In the genomic region with DNA sequence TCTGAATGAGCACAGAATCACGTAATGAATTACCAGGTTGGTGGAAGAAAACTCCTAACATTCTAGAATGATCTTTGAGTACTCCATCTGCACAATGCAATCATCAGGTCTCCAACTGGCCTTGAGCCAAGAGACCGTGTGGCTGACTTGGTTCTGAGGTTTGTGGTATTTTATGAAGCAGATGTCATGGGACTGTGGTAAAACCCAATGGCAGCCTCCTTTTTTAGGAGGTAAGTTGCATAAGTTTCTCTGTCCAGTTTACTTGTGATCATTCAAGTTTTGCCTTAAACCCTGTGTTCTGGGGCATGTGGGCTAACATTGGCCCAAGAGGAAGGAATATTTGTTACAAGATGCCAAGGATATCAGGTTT, we compare ENCODE assay signal across 26 mouse cellular contexts. TPM values are rescaled to one million over a fixed set of nuclear protein-coding genes. Genes with fewer than 3 reads are reported as not detected.
A peak's percentile ranks its signal among the peaks of the same experiment; 100 is the strongest.
DNase-seq lines count a peak whose midpoint lies in the region; ATAC-seq and TF ChIP-seq lines count a peak whose summit lies in the region.
"Had no signal": no experiment of that assay in that cellular context is flagged by ENCODE, and none has a peak within 500 bp of the region (broad histone marks: within the 10 kb centered on the region; RNA-seq: fewer than 3 reads in every experiment).

No protein-coding gene starts in this region.

- peaks cover 0 to 3% of the 10 kb centered on the region in 2 experiments; a peak in 3 of 4 replicates for H3K4me1 ChIP-seq in MEL (ENCODE audit: control insufficient read depth in 1 of 2, insufficient read depth in 2 of 2, low read length in 2 of 2)
- H3K4me1 ChIP-seq in lung, postnatal 0 days (ENCODE audit: insufficient read depth, low read depth, low read length), result no peaks in the 10 kb centered on the region
- no peaks in the 10 kb centered on the region for H3K4me1 ChIP-seq in forebrain, embryonic 14.5 days (ENCODE audit: control insufficient read depth, insufficient read depth, low read length)
- H3K4me1 ChIP-seq: forebrain, embryonic 15.5 days; heart, embryonic 10.5 days; hindbrain, embryonic 12.5 days; limb, embryonic 12.5 days; lung, embryonic 15.5 days; midbrain, embryonic 15.5 days had no signal

- 46% methylated on average over 2 of the region's 2 CpGs for WGBS in lung, postnatal 0 days
- 82% methylated on average over 2 of the region's 2 CpGs for WGBS in forebrain, embryonic 14.5 days

- no peak overlapping the region for H3K27ac ChIP-seq in MEL (ENCODE audit: control insufficient read depth, low read depth, low read length)
- no peak overlapping the region for H3K27ac ChIP-seq in lung, postnatal 0 days (ENCODE audit: low read length)
- H3K27ac ChIP-seq in forebrain, embryonic 14.5 days (ENCODE audit: low read depth, low read length), result no peak overlapping the region
- H3K27ac ChIP-seq: forebrain, embryonic 15.5 days; heart, embryonic 10.5 days; hindbrain, embryonic 12.5 days; limb, embryonic 12.5 days; liver, embryonic 13.5 days; lung, embryonic 15.5 days; midbrain, embryonic 15.5 days had no signal

- H3K9me3 ChIP-seq in MEL (replicated peaks; ENCODE audit: insufficient read depth, low read length), result no peaks in the 10 kb centered on the region
- no peaks in the 10 kb centered on the region for H3K9me3 ChIP-seq in lung, postnatal 0 days (ENCODE audit: low read length)
- H3K9me3 ChIP-seq in forebrain, embryonic 14.5 days (replicated peaks; ENCODE audit: control insufficient read depth, low read length), result no peaks in the 10 kb centered on the region
- H3K9me3 ChIP-seq: forebrain, embryonic 15.5 days; heart, embryonic 10.5 days; hindbrain, embryonic 12.5 days; limb, embryonic 12.5 days; liver, embryonic 13.5 days; lung, embryonic 15.5 days; midbrain, embryonic 15.5 days had no signal

- no peaks in the 10 kb centered on the region for H3K79me2 ChIP-seq in MEL (ENCODE audit: control insufficient read depth, insufficient read depth, low read length, poor library complexity)

- no peak for TF ChIP-seq CTCF in MEL (IDR thresholded peaks at IDR 0.05 in 2 of 3, conservative IDR thresholded peaks at IDR 0.05 in 1 of 3; ENCODE audit: control insufficient read depth in 1 of 3, insufficient read depth in 1 of 3, low read depth in 2 of 3, low read length in 3 of 3, poor library complexity in 1 of 3, severe bottlenecking in 1 of 3)
- no peak for TF ChIP-seq CTCF in lung, postnatal 0 days (IDR thresholded peaks at IDR 0.05)

- DNase-seq in thymus, postnatal 0 days (ENCODE audit: low spot score), result peak; percentile 7
- no peak for DNase-seq in thymus, postnatal 4 days
- DNase-seq in MEL (ENCODE audit: low read depth, low spot score), result peak; percentile 11
- peak; percentile 5 for DNase-seq in induced T-regulatory cell, adult 2 months (ENCODE audit: low read depth)
- no peak for DNase-seq in lung, postnatal 0 days (ENCODE audit: low spot score)
- no peak for DNase-seq in frontal cortex, adult 2 months (ENCODE audit: extremely low spot score in 1 of 2, low spot score in 1 of 2)
- DNase-seq in forebrain, embryonic 14.5 days (ENCODE audit: low spot score), result no peak
- DNase-seq: adrenal gland, postnatal 10 days; cerebellum, postnatal 25 days; kidney, postnatal 36 days; liver, embryonic 13.5 days; right cerebral cortex, postnatal 25 days had no signal

- H3K9ac ChIP-seq in MEL (ENCODE audit: control insufficient read depth, low read depth, low read length, poor library complexity, severe bottlenecking), result no peak overlapping the region
- H3K9ac ChIP-seq in lung, postnatal 0 days (replicated peaks; ENCODE audit: low read depth), result no peak overlapping the region
- no peak overlapping the region for H3K9ac ChIP-seq in forebrain, embryonic 14.5 days (ENCODE audit: low read length)
- H3K9ac ChIP-seq: forebrain, embryonic 15.5 days; hindbrain, embryonic 12.5 days; limb, embryonic 12.5 days; liver, embryonic 13.5 days; lung, embryonic 15.5 days; midbrain, embryonic 15.5 days had no signal

- H3K4me3 ChIP-seq in MEL (ENCODE audit: control insufficient read depth in 1 of 2, insufficient read depth in 1 of 2, low read depth in 2 of 2, low read length in 2 of 2), result no peak overlapping the region
- H3K4me3 ChIP-seq in lung, postnatal 0 days (ENCODE audit: low read depth, low read length), result no peak overlapping the region
- no peak overlapping the region for H3K4me3 ChIP-seq in forebrain, embryonic 14.5 days (ENCODE audit: low read depth, low read length)
- H3K4me3 ChIP-seq: erythroblast, embryonic 14.5 days; forebrain, embryonic 15.5 days; heart, embryonic 10.5 days; hindbrain, embryonic 12.5 days; limb, embryonic 12.5 days; liver, embryonic 13.5 days; lung, embryonic 15.5 days; midbrain, embryonic 15.5 days; myocyte had no signal

- H3K36me3 ChIP-seq in MEL (ENCODE audit: control insufficient read depth in 1 of 2, insufficient read depth in 2 of 2, low read length in 2 of 2), result peaks cover 0 to 5% of the 10 kb centered on the region in 2 experiments; a peak in 2 of 4 replicates
- H3K36me3 ChIP-seq in lung, postnatal 0 days (ENCODE audit: insufficient read depth, low read length), result no peaks in the 10 kb centered on the region
- no peaks in the 10 kb centered on the region for H3K36me3 ChIP-seq in forebrain, embryonic 14.5 days (ENCODE audit: control insufficient read depth, insufficient read depth, low read length)
- H3K36me3 ChIP-seq: forebrain, embryonic 15.5 days; heart, embryonic 10.5 days; hindbrain, embryonic 12.5 days; limb, embryonic 12.5 days; liver, embryonic 13.5 days; lung, embryonic 15.5 days; midbrain, embryonic 15.5 days had no signal

- no peak for TF ChIP-seq POLR2A in MEL (IDR thresholded peaks at IDR 0.05; ENCODE audit: control insufficient read depth in 1 of 2, insufficient read depth in 1 of 2, low read depth in 1 of 2, low read length in 2 of 2, poor library complexity in 1 of 2)

- H3K27me3 ChIP-seq in MEL (ENCODE audit: control insufficient read depth in 1 of 2, insufficient read depth in 2 of 2, low read length in 2 of 2), result peaks cover 3 to 6% of the 10 kb centered on the region in 2 experiments; a peak in 2 of 4 replicates
- H3K27me3 ChIP-seq in lung, postnatal 0 days (replicated peaks; ENCODE audit: insufficient read depth, low read length), result no peaks in the 10 kb centered on the region
- no peaks in the 10 kb centered on the region for H3K27me3 ChIP-seq in forebrain, embryonic 14.5 days (replicated peaks; ENCODE audit: control insufficient read depth, insufficient read depth, low read length)
- H3K27me3 ChIP-seq: forebrain, embryonic 15.5 days; hindbrain, embryonic 12.5 days; limb, embryonic 12.5 days; lung, embryonic 15.5 days; midbrain, embryonic 15.5 days had no signal

- TF ChIP-seq EP300 in MEL (IDR thresholded peaks at IDR 0.05; ENCODE audit: low read depth in 1 of 2, low read length in 2 of 2), result no peak
- no peak for TF ChIP-seq EP300 in lung, postnatal 0 days (IDR thresholded peaks at IDR 0.05)

- ATAC-seq in lung, postnatal 0 days, result no peak
- ATAC-seq in forebrain, embryonic 14.5 days, result no peak
- ATAC-seq: forebrain, embryonic 15.5 days; midbrain, embryonic 15.5 days; Patski had no signal

- no peak overlapping the region for H3K4me2 ChIP-seq in lung, postnatal 0 days (replicated peaks; ENCODE audit: low read depth, low read length)
- H3K4me2 ChIP-seq in forebrain, embryonic 14.5 days (ENCODE audit: low read length), result no peak overlapping the region
- H3K4me2 ChIP-seq: forebrain, embryonic 15.5 days; hindbrain, embryonic 12.5 days; limb, embryonic 12.5 days; liver, embryonic 13.5 days; lung, embryonic 15.5 days; midbrain, embryonic 15.5 days had no signal

- TF ChIP-seq RAD21 in MEL (IDR thresholded peaks at IDR 0.05; ENCODE audit: low read depth, low read length), result no peak

TF ChIP-seq in MEL, 35 proteins besides CTCF, POLR2A, EP300 and RAD21:
- TF ChIP-seq NELFE (IDR thresholded peaks at IDR 0.05; ENCODE audit: low read depth, low read length) (no peak), RCOR1 (IDR thresholded peaks at IDR 0.05; ENCODE audit: low read depth, low read length) (no peak), KAT2A (conservative IDR thresholded peaks at IDR 0.05; ENCODE audit: low read depth, low read length) (no peak), TCF12 (IDR thresholded peaks at IDR 0.05; ENCODE audit: low read depth, low read length) (no peak), HCFC1 (IDR thresholded peaks at IDR 0.05; ENCODE audit: low read depth, low read length) (no peak), GATA1 (IDR thresholded peaks at IDR 0.05; ENCODE audit: low read depth, low read length) (no peak), ETS1 (IDR thresholded peaks at IDR 0.05; ENCODE audit: low read depth, low read length) (no peak), MYC (IDR thresholded peaks at IDR 0.05; ENCODE audit: low read depth, low read length) (no peak), TAL1 (IDR thresholded peaks at IDR 0.05; ENCODE audit: low read length) (no peak), MYB (IDR thresholded peaks at IDR 0.05; ENCODE audit: low read depth, low read length) (no peak)

RNA-seq across cellular contexts. Expression of gene Cc2d2b, which starts 40.1 kb away (rescaled TPM):
- polyA plus RNA-seq in thymus, postnatal 0 days (2015; fragmentation: Nextera tagmentation; extraction: Ambion mirVana), result 0.10 TPM in 1 of 2 replicates, not detected in the other
- total RNA-seq in MEL (2012; rRNA removed), result not detected in 2 replicates
- polyA plus RNA-seq in MEL (2012; ENCODE audit: insufficient read depth in 1 of 2, insufficient read length in 2 of 2, low read depth in 1 of 2, low replicate concordance in 2 of 2, missing spikeins in 1 of 2), result not detected
- 0.21 and 0.33 TPM in 2 replicates for polyA plus RNA-seq in lung, postnatal 0 days (2015; fragmentation: Nextera tagmentation; extraction: Ambion mirVana)
- 0.10 and 0.15 TPM in 2 replicates for polyA plus RNA-seq in frontal cortex, adult 2 months (2012; rRNA removed)
- polyA plus RNA-seq in forebrain, embryonic 14.5 days (2014; fragmentation: Nextera tagmentation; extraction: Ambion mirVana), result 0.15 and 0.26 TPM in 2 replicates
- total RNA-seq: gastrocnemius, adult 18-20 months; gastrocnemius, postnatal 4 days had no signal
- polyA plus RNA-seq: erythroblast, embryonic 14.5 days; heart, postnatal 0 days; kidney, embryonic 14.5 days; midbrain, embryonic 15.5 days; myocyte; Patski; thymus, adult 2 months had no signal

RNA-seq across cellular contexts. Expression of gene Ccnj, which starts 42.4 kb away (rescaled TPM):
- polyA plus RNA-seq in thymus, postnatal 0 days (2015; fragmentation: Nextera tagmentation; extraction: Ambion mirVana), result 7.6 and 8.7 TPM in 2 replicates
- total RNA-seq in MEL (2012; rRNA removed), result 7.1 and 8.5 TPM in 2 replicates
- polyA plus RNA-seq in MEL (2012; ENCODE audit: insufficient read depth in 1 of 2, insufficient read length in 2 of 2, low read depth in 1 of 2, low replicate concordance in 2 of 2, missing spikeins in 1 of 2), result 10 to 100 TPM in 1 of 2 experiments, not detected in 1; 10.7 TPM
- 12.7 and 14.8 TPM in 2 replicates for polyA plus RNA-seq in lung, postnatal 0 days (2015; fragmentation: Nextera tagmentation; extraction: Ambion mirVana)
- polyA plus RNA-seq in frontal cortex, adult 2 months (2012; rRNA removed), result 8.1 and 9.3 TPM in 2 replicates
- polyA plus RNA-seq in forebrain, embryonic 14.5 days (2014; fragmentation: Nextera tagmentation; extraction: Ambion mirVana), result 17.6 TPM in 2 replicates

Comparison
In these comparisons a context has a peak if more than half of its experiments do, and no peak if none do; other contexts are left out.
1. DNase-seq: peak in thymus, postnatal 0 days (single experiment), MEL (single experiment) and induced T-regulatory cell, adult 2 months (single experiment); none in thymus, postnatal 4 days (single experiment), lung, postnatal 0 days (single experiment), frontal cortex, adult 2 months (0 of 2) and forebrain, embryonic 14.5 days (single experiment).